Mouse (Mus musculus): ENCODE measurements around the gene Wdr70.

DNA sequence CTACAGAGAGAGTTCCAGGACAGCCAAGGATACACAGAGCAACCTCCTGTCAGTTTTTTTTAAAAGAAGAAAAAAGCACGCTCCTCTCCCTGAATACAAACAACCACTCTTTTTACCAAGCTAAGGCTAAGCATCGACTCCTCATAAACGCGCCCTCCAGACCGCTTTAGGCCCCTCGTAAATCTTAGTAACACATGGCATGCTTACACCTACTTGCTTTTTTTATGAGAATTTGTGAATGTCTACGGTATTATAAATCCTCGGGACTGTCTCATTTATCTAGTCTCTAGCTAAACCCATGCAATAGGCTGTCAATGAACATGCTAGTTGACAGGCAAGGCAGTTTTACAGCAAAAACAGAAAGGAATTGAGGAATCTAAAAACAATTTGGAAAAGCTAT is 91.6 kb downstream of the Wdr70 start:
- TF ChIP-seq CTCF (IDR thresholded peaks at IDR 0.05) = no peak
- TF ChIP-seq EP300 (IDR thresholded peaks at IDR 0.05) = no peak
